Mouse (Mus musculus): Measurements from ENCODE around the gene Fam53b.

- no peak for TF ChIP-seq CTCF (IDR thresholded peaks at IDR 0.05; ENCODE audit: control insufficient read depth, insufficient read depth, low read length)
- TF ChIP-seq POLR2A (IDR thresholded peaks at IDR 0.05; ENCODE audit: borderline replicate concordance, control insufficient read depth, low read depth, low read length) = no peak
Observed at GRCm38 (mm10) chr7:132766235-132766871, 47.3 kb downstream of the Fam53b start.
